Mouse (Mus musculus) midbrain, postnatal 0 days (tissue): ENCODE data around the gene Hadha. TPM values are rescaled to one million over a fixed set of nuclear protein-coding genes. Genes with fewer than 3 reads are reported as not detected.
A peak's percentile ranks its signal among the peaks of the same experiment; 100 is the strongest.

Source experiments
- ATAC-seq: fragments of 200-750 bp; cut with Nextera tagmentation; 2 replicates; pipeline ENCODE4 v1.8.0; 2017; ENCODE audit warnings: moderate number of reproducible peaks, mild to moderate bottlenecking, moderate TSS enrichment, moderate library complexity; ENCODE audit not compliant: low FRiP score
- DNase-seq: peaks from one replicate; pipeline ENCODE4 v3.0.0-alpha.2; 2015; ENCODE audit warnings: low spot score
- H3K27ac ChIP-seq: fragments of 300-500 bp; sonication (generic); 2 replicates; pipeline ENCODE4 v1.5.1; 2014; ENCODE audit warnings: low read depth, mild to moderate bottlenecking, low read length, mixed read lengths
- H3K27me3 ChIP-seq: fragments of 300-500 bp; sonication (generic); 2 replicates; pipeline ENCODE4 v1.6.1; 2014; ENCODE audit warnings: low read length, control low read depth, mixed read lengths; ENCODE audit not compliant: insufficient read depth
- H3K36me3 ChIP-seq: fragments of 300-500 bp; sonication (generic); 2 replicates; pipeline ENCODE4 v1.6.1; 2014; ENCODE audit warnings: low read length, control low read depth, mixed read lengths; ENCODE audit not compliant: insufficient read depth
- H3K4me1 ChIP-seq: fragments of 300-500 bp; sonication (generic); 2 replicates; pipeline ENCODE4 v1.6.1; 2014; ENCODE audit warnings: mild to moderate bottlenecking, control low read depth, antibody characterized with exemption, low read length, mixed read lengths; ENCODE audit not compliant: insufficient read depth
- H3K4me2 ChIP-seq: fragments of 300-500 bp; sonication (generic); 2 replicates; pipeline ENCODE4 v1.6.1; 2014; ENCODE audit warnings: low read depth, mild to moderate bottlenecking, low read length, mixed read lengths; ENCODE audit not compliant: poor library complexity, severe bottlenecking
- H3K4me3 ChIP-seq: fragments of 300-500 bp; sonication (generic); 2 replicates; pipeline ENCODE4 v1.5.1; 2014; ENCODE audit warnings: low read depth, mild to moderate bottlenecking, low read length, moderate library complexity
- H3K9ac ChIP-seq: fragments of 300-500 bp; sonication (generic); replicated peaks from 2 replicates; pipeline ENCODE4 v1.6.1; 2014; ENCODE audit warnings: mild to moderate bottlenecking, low read length, moderate library complexity, mixed read lengths; ENCODE audit not compliant: poor library complexity, severe bottlenecking
- H3K9me3 ChIP-seq: fragments of 300-500 bp; sonication (generic); 2 replicates; pipeline ENCODE4 v1.6.1; 2016; ENCODE audit warnings: low read length, control low read depth
- CTCF ChIP-seq: IDR thresholded peaks from 2 replicates; pipeline ENCODE4 v1.5.1; 2016; ENCODE audit warnings: antibody characterized with exemption, mild to moderate bottlenecking
- WGBS: fragments of 180-500 bp; shearing (Covaris S2); extraction: QIAGEN DNeasy Blood & Tissue Kit; methylation state at CpG from one replicate; pipeline ENCODE4 v1.1.7; 2014; 5-methylcytosine and 5-hydroxymethylcytosine counted together
- polyA plus RNA-seq: library from polyadenylated mRNA; unstranded; fragments of >200 nt; fragmentation: Nextera tagmentation; extraction: Ambion mirVana; gene quantifications from 2 replicates; pipeline ENCODE4 v1.2.1, GENCODE M21; 2015
- total RNA-seq: library from RNA; depleted of rRNA; stranded (reverse); fragments of >200 nt; gene quantifications from 2 replicates; pipeline ENCODE4 v1.2.3, GENCODE M21; 2014

Hadha gene
- total and polyA plus RNA-seq, 2 experiments from 2014 or later: 42.3 to 59.8 TPM

GRCm38 (mm10) chr5:30198257-30198656 is 43.3 kb upstream of the Hadha start:
- Histone ChIP-seq H3K9ac (no peak overlapping the region), H3K4me3 (no peak overlapping the region), H3K27ac (no peak overlapping the region), H3K4me2 (no peak overlapping the region), H3K4me1 (no peaks in the 10 kb centered on the region), H3K36me3 (no peaks in the 10 kb centered on the region), H3K9me3 (no peaks in the 10 kb centered on the region), H3K27me3 (no peaks in the 10 kb centered on the region)
- no peak for ATAC-seq
- 74% methylated on average over 7 of the region's 7 CpGs for WGBS
- DNase-seq: no peak
- no peak for TF ChIP-seq CTCF

GRCm38 (mm10) chr5:30195340-30195739 is 40.4 kb upstream of the Hadha start:
- no peak overlapping the region for H3K4me3 ChIP-seq
- WGBS: 93% methylated on average over 5 of the region's 5 CpGs
- TF ChIP-seq CTCF: no peak
- no peak overlapping the region for H3K9ac ChIP-seq
- H3K9me3 ChIP-seq: no peaks in the 10 kb centered on the region
- ATAC-seq (no peak), DNase-seq (no peak)
- no peaks in the 10 kb centered on the region for H3K4me1 ChIP-seq
- no peaks in the 10 kb centered on the region for H3K36me3 ChIP-seq
- no peak overlapping the region for H3K27ac ChIP-seq
- no peak overlapping the region for H3K4me2 ChIP-seq
- H3K27me3 ChIP-seq: no peaks in the 10 kb centered on the region

GRCm38 (mm10) chr5:30192452-30192851 is 37.5 kb upstream of the Hadha start:
- no peaks in the 10 kb centered on the region for H3K9me3 ChIP-seq
- no peaks in the 10 kb centered on the region for H3K36me3 ChIP-seq
- ATAC-seq (no peak), DNase-seq (no peak)
- no peak overlapping the region for H3K4me3 ChIP-seq
- peak; percentile 42 for TF ChIP-seq CTCF
- H3K4me1 ChIP-seq: no peaks in the 10 kb centered on the region
- H3K4me2 ChIP-seq: no peak overlapping the region
- 93% methylated on average over 1 of the region's 1 CpGs for WGBS
- no peak overlapping the region for H3K27ac ChIP-seq
- no peaks in the 10 kb centered on the region for H3K27me3 ChIP-seq
- H3K9ac ChIP-seq: no peak overlapping the region

DNA sequence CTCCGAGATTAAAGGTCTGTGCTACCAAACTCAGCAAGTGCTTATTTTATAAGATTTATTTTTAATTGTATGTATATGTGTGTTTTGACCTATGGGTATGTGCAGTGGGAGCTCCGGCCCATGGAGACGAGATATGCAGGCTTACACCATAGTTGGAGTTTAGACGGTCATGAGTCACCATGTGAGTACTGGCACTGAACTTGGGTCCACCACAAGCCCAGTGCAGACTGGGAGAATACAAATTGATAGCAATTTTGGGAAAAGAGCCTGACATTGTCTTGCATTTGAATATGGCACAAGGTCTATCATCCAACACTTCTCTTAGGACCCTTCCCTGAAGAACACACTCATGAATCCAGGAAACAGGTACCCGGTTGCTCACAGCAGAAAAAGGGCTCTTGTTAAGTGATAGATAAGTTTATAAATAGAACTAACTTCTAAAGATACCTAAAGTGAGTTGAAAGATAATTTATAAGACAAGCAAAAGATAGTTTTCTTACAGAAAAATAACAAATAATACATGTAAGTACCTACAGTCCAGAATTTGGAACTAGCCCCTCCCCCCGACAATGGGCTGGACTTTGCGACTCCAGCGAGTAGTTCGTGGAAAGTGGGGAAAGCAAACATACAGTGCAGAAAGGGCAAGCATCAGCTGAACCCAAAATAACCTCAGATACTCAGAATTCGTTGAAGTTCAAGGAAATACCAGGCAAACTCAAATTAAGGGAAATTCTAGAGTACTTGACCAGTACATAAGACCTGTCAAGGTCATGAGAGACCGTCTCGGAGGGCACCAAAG is 32.9 kb upstream of the Hadha start:
- ATAC-seq (no peak), DNase-seq (no peak)
- no peak overlapping the region for H3K9ac ChIP-seq
- 96% methylated on average over 12 of the region's 12 CpGs for WGBS
- H3K27me3 ChIP-seq: no peaks in the 10 kb centered on the region
- no peak overlapping the region for H3K4me2 ChIP-seq
- no peak for TF ChIP-seq CTCF
- H3K4me1 ChIP-seq: no peaks in the 10 kb centered on the region
- H3K4me3 ChIP-seq: no peak overlapping the region
- H3K9me3 ChIP-seq: no peaks in the 10 kb centered on the region
- H3K36me3 ChIP-seq: peaks cover 20% of the 10 kb centered on the region
- no peak overlapping the region for H3K27ac ChIP-seq

GRCm38 (mm10) chr5:30175811-30176210 is 20.8 kb upstream of the Hadha start:
- Histone ChIP-seq H3K27me3 (no peaks in the 10 kb centered on the region), H3K4me3 (no peak overlapping the region), H3K9me3 (no peaks in the 10 kb centered on the region), H3K36me3 (peaks cover 40% of the 10 kb centered on the region), H3K9ac (no peak overlapping the region), H3K4me2 (no peak overlapping the region), H3K4me1 (no peaks in the 10 kb centered on the region), H3K27ac (no peak overlapping the region)
- DNase-seq (no peak), ATAC-seq (no peak)
- no peak for TF ChIP-seq CTCF
- 84% methylated on average over 4 of the region's 4 CpGs for whole genome bisulfite sequencing

DNA sequence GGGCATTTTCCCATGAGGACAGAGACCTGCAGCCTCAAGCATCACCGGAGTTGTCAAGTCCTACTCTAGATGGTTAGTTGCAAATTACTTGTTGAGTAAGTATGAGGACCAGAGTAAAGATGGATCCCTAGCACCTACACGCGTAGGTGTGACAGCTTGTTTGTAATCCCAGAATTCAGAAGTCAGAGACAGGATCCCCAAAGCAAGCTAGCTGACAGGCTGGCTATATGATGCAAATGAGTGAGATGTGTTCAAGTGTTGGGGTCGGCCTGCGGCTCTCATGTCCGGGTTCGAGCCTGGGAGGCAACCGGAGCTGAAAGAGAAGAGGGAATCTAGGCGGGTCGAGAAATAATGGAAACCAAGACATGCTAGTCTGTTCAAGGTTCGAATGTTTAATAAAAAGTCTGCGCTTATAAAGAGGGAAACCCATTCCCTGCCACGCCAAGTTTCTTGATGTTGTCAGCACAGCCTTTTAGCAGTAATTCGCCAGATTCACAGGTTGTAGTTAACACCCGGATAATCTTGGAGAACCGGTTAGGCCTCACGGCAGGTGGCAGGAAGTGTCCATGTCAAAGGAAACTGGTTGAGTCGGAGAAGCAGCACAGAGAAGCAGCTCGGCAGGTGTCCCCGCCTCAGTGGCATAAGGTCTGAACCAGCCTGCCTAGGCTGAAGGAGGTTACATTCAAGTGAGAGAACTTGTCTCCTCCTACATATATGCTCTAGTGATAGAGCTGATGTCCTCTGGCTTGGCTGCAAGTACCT is 18.1 kb upstream of the Hadha start:
- H3K36me3 ChIP-seq: peaks cover 40% of the 10 kb centered on the region
- 53% methylated on average over 20 of the region's 20 CpGs for WGBS
- no peak for TF ChIP-seq CTCF

More for the DNA sequence above, 18.1 kb upstream of the Hadha start:
- Histone ChIP-seq H3K9ac (no peak overlapping the region), H3K9me3 (no peaks in the 10 kb centered on the region), H3K4me2 (no peak overlapping the region), H3K4me1 (no peaks in the 10 kb centered on the region), H3K27ac (no peak overlapping the region), H3K4me3 (no peak overlapping the region), H3K27me3 (no peaks in the 10 kb centered on the region)
- DNase-seq (no peak), ATAC-seq (no peak)
